ENCODE assay signal across 20 mouse cellular contexts in genomic region chr11:99466316-99466715, GRCm38 (mm10). TPM values are rescaled to one million over a fixed set of nuclear protein-coding genes. Genes with fewer than 3 reads are reported as not detected.
A peak's percentile ranks its signal among the peaks of the same experiment; 100 is the strongest.
DNase-seq lines count a peak whose midpoint lies in the region; ATAC-seq lines count a peak whose summit lies in the region.
"Had no signal": no experiment of that assay in that cellular context is flagged by ENCODE, and none has a peak within 500 bp of the region (broad histone marks: within the 10 kb centered on the region; RNA-seq: fewer than 3 reads in every experiment).

No protein-coding gene starts in this region.

- H3K4me3 ChIP-seq in hindbrain, embryonic 13.5 days: no peak overlapping the region
- no peak overlapping the region for H3K4me3 ChIP-seq in hindbrain, embryonic 10.5 days
- H3K4me3 ChIP-seq: myocyte had no signal

- H3K27me3 ChIP-seq in hindbrain, embryonic 13.5 days: 0 out of 2 replicates have a peak, but pooled peaks cover 3% of the 10 kb centered on the region
- H3K27me3 ChIP-seq in hindbrain, embryonic 10.5 days (ENCODE audit: insufficient read depth, poor library complexity, severe bottlenecking): no peaks in the 10 kb centered on the region

- no peaks in the 10 kb centered on the region for H3K36me3 ChIP-seq in hindbrain, embryonic 13.5 days
- H3K36me3 ChIP-seq in hindbrain, embryonic 10.5 days: no peaks in the 10 kb centered on the region

- DNase-seq in hindbrain, embryonic 10.5 days (ENCODE audit: low spot score): no peak
- DNase-seq in right cerebral cortex, adult 2 months (ENCODE audit: low spot score in 2 of 2): peak; percentile 46 to 63
- DNase-seq in right cerebral cortex, postnatal 14 days: no peak
- DNase-seq in lung, postnatal 25 days (ENCODE audit: low spot score): peak; percentile 18
- DNase-seq in layer of hippocampus, postnatal 25 days (ENCODE audit: extremely low spot score in 1 of 2, low spot score in 1 of 2): no peak
- DNase-seq in testis, postnatal 14 days (ENCODE audit: low spot score): no peak
- DNase-seq: cerebellum, postnatal 25 days; gastrocnemius, postnatal 14 days; kidney, adult 11 months; retina, postnatal 1 day had no signal

- H3K27ac ChIP-seq in hindbrain, embryonic 13.5 days: no peak overlapping the region
- H3K27ac ChIP-seq in hindbrain, embryonic 10.5 days: no peak overlapping the region
- H3K27ac ChIP-seq: macrophage had no signal

- WGBS in hindbrain, embryonic 13.5 days: 50% methylated on average over 7 of the region's 7 CpGs
- 51% methylated on average over 7 of the region's 7 CpGs for WGBS in hindbrain, embryonic 10.5 days

- H3K4me2 ChIP-seq in hindbrain, embryonic 13.5 days: no peak overlapping the region

- no peaks in the 10 kb centered on the region for H3K9me3 ChIP-seq in hindbrain, embryonic 13.5 days
- no peaks in the 10 kb centered on the region for H3K9me3 ChIP-seq in hindbrain, embryonic 10.5 days

- no peak for ATAC-seq in hindbrain, embryonic 13.5 days (ENCODE audit: low FRiP score)
- ATAC-seq in monocyte, adult 5-6 weeks (replicated peaks; ENCODE audit: insufficient number of reproducible peaks, low FRiP score, low TSS enrichment, poor library complexity, severe bottlenecking): no peak
- ATAC-seq: CD4-positive, CD25-positive, alpha-beta regulatory T cell, adult 4 months had no signal

- peak overlapping the region; percentile 51 for H3K9ac ChIP-seq in hindbrain, embryonic 13.5 days

- no peaks in the 10 kb centered on the region for H3K4me1 ChIP-seq in hindbrain, embryonic 13.5 days (replicated peaks)
- H3K4me1 ChIP-seq in hindbrain, embryonic 10.5 days (replicated peaks): no peaks in the 10 kb centered on the region

RNA-seq across cellular contexts. Expression of gene Krt23, which starts 26.6 kb away (rescaled TPM):
- polyA plus RNA-seq in hindbrain, embryonic 13.5 days (2015; fragmentation: Nextera tagmentation; extraction: Ambion mirVana): 0.10 and 0.17 TPM in 2 replicates
- polyA plus RNA-seq in hindbrain, embryonic 10.5 days (2016; fragmentation: Nextera tagmentation; extraction: Ambion mirVana): 0.24 TPM in 1 of 2 replicates, not detected in the other
- total RNA-seq in monocyte, adult 5-6 weeks (2017): not detected in 3 replicates
- total RNA-seq in layer of hippocampus, postnatal 25 days (2021): not detected
- total RNA-seq: adrenal gland, adult 18-20 months; gastrocnemius, postnatal 14 days had no signal
- polyA plus RNA-seq: CD4-positive, CD25-positive, alpha-beta regulatory T cell, adult 4 months; macrophage had no signal

RNA-seq across cellular contexts. Expression of gene Krt20, which starts 28.4 kb away (rescaled TPM):
- 0.17 and 0.22 TPM in 2 replicates for polyA plus RNA-seq in hindbrain, embryonic 13.5 days (2015; fragmentation: Nextera tagmentation; extraction: Ambion mirVana)
- polyA plus RNA-seq in hindbrain, embryonic 10.5 days (2016; fragmentation: Nextera tagmentation; extraction: Ambion mirVana): 0.35 and 1.6 TPM in 2 replicates
- total RNA-seq in monocyte, adult 5-6 weeks (2017): not detected in 3 replicates
- total RNA-seq in layer of hippocampus, postnatal 25 days (2021): not detected
- polyA plus RNA-seq: CD4-positive, CD25-positive, alpha-beta regulatory T cell, adult 4 months; macrophage; myocyte had no signal

RNA-seq across cellular contexts. Expression of gene Krt12, which starts 44.3 kb away (rescaled TPM):
- 0.13 TPM in 1 of 2 replicates, not detected in the other for polyA plus RNA-seq in hindbrain, embryonic 13.5 days (2015; fragmentation: Nextera tagmentation; extraction: Ambion mirVana)
- 0.09 TPM in 1 of 2 replicates, not detected in the other for polyA plus RNA-seq in hindbrain, embryonic 10.5 days (2016; fragmentation: Nextera tagmentation; extraction: Ambion mirVana)
- not detected in 3 replicates for total RNA-seq in monocyte, adult 5-6 weeks (2017)
- 1 to 10 TPM in 1 of 2 experiments, under 1 TPM in 1; 0.89 to 1.4 TPM for total RNA-seq in layer of hippocampus, postnatal 25 days (2021)
- total RNA-seq: adrenal gland, adult 18-20 months; gastrocnemius, postnatal 14 days had no signal
- polyA plus RNA-seq: CD4-positive, CD25-positive, alpha-beta regulatory T cell, adult 4 months; heart, postnatal 0 days; limb, embryonic 11.5 days; macrophage; myocyte; stomach, embryonic 14.5 days had no signal

RNA-seq across cellular contexts. Expression of gene Krt39, which starts 54.8 kb away (rescaled TPM):
- not detected in 2 replicates for polyA plus RNA-seq in hindbrain, embryonic 13.5 days (2015; fragmentation: Nextera tagmentation; extraction: Ambion mirVana)
- polyA plus RNA-seq in hindbrain, embryonic 10.5 days (2016; fragmentation: Nextera tagmentation; extraction: Ambion mirVana): not detected in 2 replicates
- not detected in 3 replicates for total RNA-seq in monocyte, adult 5-6 weeks (2017)
- total RNA-seq in layer of hippocampus, postnatal 25 days (2021): not detected
- total RNA-seq: adrenal gland, adult 18-20 months; gastrocnemius, postnatal 14 days had no signal
- polyA plus RNA-seq: CD4-positive, CD25-positive, alpha-beta regulatory T cell, adult 4 months; heart, postnatal 0 days; large intestine, adult 2 months; macrophage; myocyte; stomach, embryonic 14.5 days had no signal

Comparison
In these comparisons a context has a peak if more than half of its experiments do, and no peak if none do; other contexts are left out.
1. DNase-seq: peak in right cerebral cortex, adult 2 months (2 of 2) and lung, postnatal 25 days (single experiment); none in hindbrain, embryonic 10.5 days (single experiment), right cerebral cortex, postnatal 14 days (single experiment), layer of hippocampus, postnatal 25 days (0 of 2) and testis, postnatal 14 days (single experiment).